Mouse (Mus musculus): ENCODE data around the gene Oas1g. TPM values are rescaled to one million over a fixed set of nuclear protein-coding genes. Genes with fewer than 3 reads are reported as not detected.
"Not testable (repeated sequence)": the region's sequence is repeated elsewhere in the genome, so short reads cannot be mapped to it uniquely, and the experiment has no call there.

The Oas1g gene
- total and polyA plus RNA-seq, 3 experiments: not detected

GRCm38 (mm10) chr5:120908196-120908920, 20.9 kb upstream of the Oas1g start:
- Histone ChIP-seq H3K79me2 (ENCODE audit: control insufficient read depth, insufficient read depth, low read length, poor library complexity) (no peaks in the 10 kb centered on the region), H3K4me3 (ENCODE audit: control insufficient read depth in 1 of 2, insufficient read depth in 1 of 2, low read depth in 2 of 2, low read length in 2 of 2) (no peak overlapping the region), H3K4me1 (ENCODE audit: control insufficient read depth in 1 of 2, insufficient read depth in 2 of 2, low read length in 2 of 2) (no peaks in the 10 kb centered on the region), H3K9me3 (replicated peaks; ENCODE audit: insufficient read depth, low read length) (no peaks in the 10 kb centered on the region), H3K27ac (ENCODE audit: control insufficient read depth, low read depth, low read length) (no peak overlapping the region), H3K36me3 (ENCODE audit: control insufficient read depth in 1 of 2, insufficient read depth in 2 of 2, low read length in 2 of 2) (no peaks in the 10 kb centered on the region), H3K27me3 (ENCODE audit: control insufficient read depth in 1 of 2, insufficient read depth in 2 of 2, low read length in 2 of 2) (no peaks in the 10 kb centered on the region), H3K9ac (ENCODE audit: control insufficient read depth, low read depth, low read length, poor library complexity, severe bottlenecking) (no peak overlapping the region)
- DNase-seq (ENCODE audit: low read depth, low spot score): no peak
- TF ChIP-seq TAL1 (IDR thresholded peaks at IDR 0.05; ENCODE audit: low read length): no peak
- no peak for TF ChIP-seq JUND (IDR thresholded peaks at IDR 0.05; ENCODE audit: low read depth, low read length)
- no peak for TF ChIP-seq NELFE (IDR thresholded peaks at IDR 0.05; ENCODE audit: low read depth, low read length)
- no peak for TF ChIP-seq KAT2A (conservative IDR thresholded peaks at IDR 0.05; ENCODE audit: low read depth, low read length)
- TF ChIP-seq GATA1 (IDR thresholded peaks at IDR 0.05; ENCODE audit: low read depth, low read length): no peak
- TF ChIP-seq ZMIZ1 (IDR thresholded peaks at IDR 0.05; ENCODE audit: low read depth, low read length): no peak
- no peak for TF ChIP-seq EP300 (IDR thresholded peaks at IDR 0.05; ENCODE audit: low read depth in 1 of 2, low read length in 2 of 2)
- no peak for TF ChIP-seq ZKSCAN1 (IDR thresholded peaks at IDR 0.05; ENCODE audit: low read depth, low read length)
- TF ChIP-seq BHLHE40 (IDR thresholded peaks at IDR 0.05; ENCODE audit: borderline replicate concordance, low read depth, low read length): no peak
- no peak for TF ChIP-seq CHD2 (IDR thresholded peaks at IDR 0.05; ENCODE audit: low read length)

GRCm38 (mm10) chr5:120906791-120907733, 19.6 kb upstream of the Oas1g start, which contains the start of gene Oas1a:
Gene Oas1a, minus strand, starts transcription at chr5:120907521.
- not testable (repeated sequence) for H3K9me3 ChIP-seq (replicated peaks; ENCODE audit: insufficient read depth, low read length); DNase-seq (ENCODE audit: low read depth, low spot score); H3K4me3 ChIP-seq (ENCODE audit: control insufficient read depth in 1 of 2, insufficient read depth in 1 of 2, low read depth in 2 of 2, low read length in 2 of 2); H3K36me3 ChIP-seq (ENCODE audit: control insufficient read depth in 1 of 2, insufficient read depth in 2 of 2, low read length in 2 of 2); H3K27ac ChIP-seq (ENCODE audit: control insufficient read depth, low read depth, low read length); H3K79me2 ChIP-seq (ENCODE audit: control insufficient read depth, insufficient read depth, low read length, poor library complexity); H3K9ac ChIP-seq (ENCODE audit: control insufficient read depth, low read depth, low read length, poor library complexity, severe bottlenecking); H3K27me3 ChIP-seq (ENCODE audit: control insufficient read depth in 1 of 2, insufficient read depth in 2 of 2, low read length in 2 of 2); H3K4me1 ChIP-seq (ENCODE audit: control insufficient read depth in 1 of 2, insufficient read depth in 2 of 2, low read length in 2 of 2)

GRCm38 (mm10) chr5:120902056-120902455, 14.6 kb upstream of the Oas1g start:
- Histone ChIP-seq H3K9me3 (replicated peaks; ENCODE audit: insufficient read depth, low read length) (no peaks in the 10 kb centered on the region), H3K27me3 (ENCODE audit: control insufficient read depth in 1 of 2, insufficient read depth in 2 of 2, low read length in 2 of 2) (no peaks in the 10 kb centered on the region), H3K27ac (ENCODE audit: control insufficient read depth, low read depth, low read length) (no peak overlapping the region), H3K9ac (ENCODE audit: control insufficient read depth, low read depth, low read length, poor library complexity, severe bottlenecking) (no peak overlapping the region), H3K4me3 (ENCODE audit: control insufficient read depth in 1 of 2, insufficient read depth in 1 of 2, low read depth in 2 of 2, low read length in 2 of 2) (no peak overlapping the region), H3K4me1 (ENCODE audit: control insufficient read depth in 1 of 2, insufficient read depth in 2 of 2, low read length in 2 of 2) (no peaks in the 10 kb centered on the region), H3K79me2 (ENCODE audit: control insufficient read depth, insufficient read depth, low read length, poor library complexity) (no peaks in the 10 kb centered on the region), H3K36me3 (ENCODE audit: control insufficient read depth in 1 of 2, insufficient read depth in 2 of 2, low read length in 2 of 2) (no peaks in the 10 kb centered on the region)
- DNase-seq (ENCODE audit: low read depth, low spot score): no peak
- TF ChIP-seq MXI1 (IDR thresholded peaks at IDR 0.05; ENCODE audit: low read depth, low read length): no peak
- no peak for TF ChIP-seq RAD21 (IDR thresholded peaks at IDR 0.05; ENCODE audit: low read depth, low read length)
- TF ChIP-seq BHLHE40 (IDR thresholded peaks at IDR 0.05; ENCODE audit: borderline replicate concordance, low read depth, low read length): no peak
- no peak for TF ChIP-seq MAZ (IDR thresholded peaks at IDR 0.05; ENCODE audit: low read depth, low read length)
- TF ChIP-seq CTCF (IDR thresholded peaks at IDR 0.05 in 2 of 3, conservative IDR thresholded peaks at IDR 0.05 in 1 of 3; ENCODE audit: control insufficient read depth in 1 of 3, insufficient read depth in 1 of 3, low read depth in 2 of 3, low read length in 3 of 3, poor library complexity in 1 of 3, severe bottlenecking in 1 of 3): no peak
- no peak for TF ChIP-seq NELFE (IDR thresholded peaks at IDR 0.05; ENCODE audit: low read depth, low read length)
- no peak for TF ChIP-seq USF1 (IDR thresholded peaks at IDR 0.05; ENCODE audit: low read depth, low read length)
- TF ChIP-seq MAFK (IDR thresholded peaks at IDR 0.05; ENCODE audit: borderline replicate concordance, low read depth, low read length): no peak
- no peak for TF ChIP-seq POLR2AphosphoS2 (IDR thresholded peaks at IDR 0.05; ENCODE audit: low read length)
- no peak for TF ChIP-seq UBTF (IDR thresholded peaks at IDR 0.05; ENCODE audit: borderline replicate concordance, insufficient read depth, low read depth, low read length)
- TF ChIP-seq MYC (IDR thresholded peaks at IDR 0.05; ENCODE audit: low read depth, low read length): no peak
- no peak for TF ChIP-seq GABPA (IDR thresholded peaks at IDR 0.05; ENCODE audit: low read depth, low read length)
- TF ChIP-seq USF2 (IDR thresholded peaks at IDR 0.05; ENCODE audit: borderline replicate concordance in 1 of 2, insufficient read depth in 1 of 2, low read depth in 1 of 2, low read length in 2 of 2): no peak
- TF ChIP-seq MAX (IDR thresholded peaks at IDR 0.05; ENCODE audit: low read length): no peak
- no peak for TF ChIP-seq TAL1 (IDR thresholded peaks at IDR 0.05; ENCODE audit: low read length)
- no peak for TF ChIP-seq CHD1 (IDR thresholded peaks at IDR 0.05; ENCODE audit: low read depth, low read length)
